Mouse (Mus musculus): ENCODE results near the gene Wdr11. TPM values are rescaled to one million over a fixed set of nuclear protein-coding genes. Genes with fewer than 3 reads are reported as not detected.

The Wdr11 gene
- total RNA-seq, 2 experiments from 2014 or later: 44.2 to 45.2 TPM

- DNase-seq (ENCODE audit: low spot score in 2 of 2): no peak
These were observed 89.0 kb downstream of the Wdr11 start for GRCm38 (mm10) chr7:129680534-129681210.

- no peak for DNase-seq (ENCODE audit: low spot score in 2 of 2)
These were observed 90.9 kb downstream of the Wdr11 start for GRCm38 (mm10) chr7:129682525-129682924.

GRCm38 (mm10) chr7:129685326-129685725 is 93.7 kb downstream of the Wdr11 start:
- DNase-seq (ENCODE audit: low spot score in 2 of 2): no peak

All from layer of hippocampus, adult 18-20 months (tissue).